Mouse (Mus musculus): ENCODE results near the gene Nxnl1. TPM values are rescaled to one million over a fixed set of nuclear protein-coding genes. Genes with fewer than 3 reads are reported as not detected.

The Nxnl1 gene
- polyA plus RNA-seq, 1 experiment from 2014 or later, result 1.1 TPM

- peak; percentile 59 for DNase-seq (ENCODE audit: low spot score)
Measured at GRCm38 (mm10) chr8:71586891-71587290, 20.5 kb upstream of the Nxnl1 start.

- DNase-seq (ENCODE audit: low spot score), result no peak
Measured at GRCm38 (mm10) chr8:71580201-71580600, 13.8 kb upstream of the Nxnl1 start.

- DNase-seq (ENCODE audit: low spot score), result no peak
Measured at GRCm38 (mm10) chr8:71579476-71579875, 13.1 kb upstream of the Nxnl1 start.

- DNase-seq (ENCODE audit: low spot score), result no peak
Measured at GRCm38 (mm10) chr8:71579009-71579408, 12.6 kb upstream of the Nxnl1 start.

GRCm38 (mm10) chr8:71577856-71578387 lies 11.5 kb upstream of the Nxnl1 start:
- DNase-seq (ENCODE audit: low spot score), result no peak

GRCm38 (mm10) chr8:71575020-71575419 lies 8.6 kb upstream of the Nxnl1 start:
- no peak for DNase-seq (ENCODE audit: low spot score)

GRCm38 (mm10) chr8:71574426-71574825 lies 8.0 kb upstream of the Nxnl1 start:
- no peak for DNase-seq (ENCODE audit: low spot score)

- no peak for DNase-seq (ENCODE audit: low spot score)
Measured at GRCm38 (mm10) chr8:71572847-71573633, 6.6 kb upstream of the Nxnl1 start.

- no peak for DNase-seq (ENCODE audit: low spot score)
Measured at GRCm38 (mm10) chr8:71572077-71572476, 5.7 kb upstream of the Nxnl1 start.

GRCm38 (mm10) chr8:71570291-71570954 lies 4.0 kb upstream of the Nxnl1 start:
- peak; percentile 88 for DNase-seq (ENCODE audit: low spot score)

GRCm38 (mm10) chr8:71569366-71570290 lies 3.2 kb upstream of the Nxnl1 start:
- peak; percentile 65 for DNase-seq (ENCODE audit: low spot score)

GRCm38 (mm10) chr8:71568941-71569340 lies 2.5 kb upstream of the Nxnl1 start:
- no peak for DNase-seq (ENCODE audit: low spot score)

- DNase-seq (ENCODE audit: low spot score), result no peak
Measured at GRCm38 (mm10) chr8:71568387-71568937, 2.1 kb upstream of the Nxnl1 start, which contains the start of gene Slc27a1. Gene Slc27a1 (plus strand): TSS chr8:71568882.

- no peak for DNase-seq (ENCODE audit: low spot score)
Measured at GRCm38 (mm10) chr8:71567587-71567986, 1.2 kb upstream of the Nxnl1 start.

- no peak for DNase-seq (ENCODE audit: low spot score)
Measured at GRCm38 (mm10) chr8:71563992-71564391, 2.4 kb downstream of the Nxnl1 start.

- peak; percentile 71 for DNase-seq (ENCODE audit: low spot score)
Measured at GRCm38 (mm10) chr8:71562751-71563150, 3.6 kb downstream of the Nxnl1 start.

- DNase-seq (ENCODE audit: low spot score), result peak; percentile 89
Measured at GRCm38 (mm10) chr8:71561401-71561800, 5.0 kb downstream of the Nxnl1 start.

- DNase-seq (ENCODE audit: low spot score), result no peak
Measured at GRCm38 (mm10) chr8:71560765-71561164, 5.6 kb downstream of the Nxnl1 start.

- DNase-seq (ENCODE audit: low spot score), result no peak
Measured at GRCm38 (mm10) chr8:71560071-71560470, 6.3 kb downstream of the Nxnl1 start.

GRCm38 (mm10) chr8:71558958-71559690 lies 7.3 kb downstream of the Nxnl1 start:
- peak; percentile 95 for DNase-seq (ENCODE audit: low spot score)

Measured in thymus, postnatal 0 days (tissue).